Mouse (Mus musculus): ENCODE data around the gene Sec14l2.

The Sec14l2 gene

DNA sequence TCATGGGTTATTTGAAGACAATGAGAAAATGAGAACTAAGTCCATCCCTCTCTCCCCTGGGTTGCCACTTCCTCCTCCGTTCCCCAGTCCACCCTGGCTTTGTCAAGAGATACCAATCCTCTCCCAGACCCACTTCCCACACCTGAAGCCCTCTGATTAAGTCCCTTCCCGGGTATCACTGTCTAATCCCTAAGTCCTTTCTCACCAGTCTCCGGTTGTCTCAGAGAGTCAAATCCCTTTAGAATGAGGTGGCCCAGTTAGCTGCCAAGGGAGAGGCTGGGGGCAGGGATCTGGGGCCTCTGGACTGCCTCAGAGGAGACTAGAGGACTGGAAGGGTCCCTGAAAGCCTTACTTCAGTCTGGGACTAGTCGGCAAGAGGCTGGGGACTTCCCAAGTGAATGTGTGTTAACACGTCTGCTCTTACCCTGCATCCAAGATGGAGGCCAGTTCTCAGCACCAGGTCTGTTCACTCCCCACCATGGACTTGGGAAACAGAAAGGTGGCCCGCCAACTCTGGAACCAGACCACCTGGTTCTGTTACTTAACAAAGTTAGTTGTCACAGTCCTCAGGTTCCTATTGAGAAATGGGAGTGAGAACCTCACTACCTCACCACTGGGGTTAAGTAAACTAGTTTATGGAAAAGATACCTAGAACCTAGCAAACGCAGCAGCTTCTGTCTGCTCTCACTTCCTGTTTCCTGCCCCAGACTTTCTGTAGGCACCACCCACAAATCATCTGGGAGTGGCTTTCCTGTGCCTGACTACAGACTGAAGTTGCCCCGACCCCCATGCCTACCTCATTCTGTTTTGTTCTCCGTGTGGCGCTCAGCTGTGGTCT, at the start of gene Sec14l2:
Sec14l2 (minus strand) TSS at position 674 of the 838 bp plus-strand sequence.
- DNase-seq, result no peak

DNA sequence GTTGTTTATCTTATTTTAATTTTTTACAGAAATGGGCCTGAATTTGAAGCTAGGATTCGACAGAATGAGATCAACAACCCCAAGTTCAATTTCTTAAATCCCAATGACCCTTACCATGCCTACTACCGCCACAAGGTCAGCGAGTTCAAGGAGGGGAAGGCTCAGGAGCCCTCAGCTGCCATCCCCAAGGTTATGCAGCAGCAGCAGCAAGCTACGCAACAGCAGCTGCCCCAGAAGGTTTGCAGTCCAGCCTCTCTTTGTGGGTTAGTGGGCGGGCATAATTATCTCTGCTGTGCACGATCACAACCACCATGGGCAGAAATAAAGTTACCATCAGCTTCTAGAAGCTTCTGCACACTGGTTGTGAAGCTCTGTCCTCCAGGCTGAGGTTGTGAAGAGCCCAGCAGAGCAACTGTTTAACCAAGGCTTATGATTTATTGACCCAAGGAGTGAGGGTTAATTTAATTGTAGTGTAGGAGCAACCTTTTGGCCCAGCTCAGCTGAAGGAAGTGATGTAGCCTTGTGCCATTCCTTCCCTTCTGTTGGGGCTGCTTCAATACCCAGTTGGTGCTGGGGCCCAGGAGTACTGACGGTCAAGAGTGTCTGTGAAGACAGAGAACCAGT, 43.4 kb upstream of the Sec14l2 start:
- DNase-seq, result no peak

DNA sequence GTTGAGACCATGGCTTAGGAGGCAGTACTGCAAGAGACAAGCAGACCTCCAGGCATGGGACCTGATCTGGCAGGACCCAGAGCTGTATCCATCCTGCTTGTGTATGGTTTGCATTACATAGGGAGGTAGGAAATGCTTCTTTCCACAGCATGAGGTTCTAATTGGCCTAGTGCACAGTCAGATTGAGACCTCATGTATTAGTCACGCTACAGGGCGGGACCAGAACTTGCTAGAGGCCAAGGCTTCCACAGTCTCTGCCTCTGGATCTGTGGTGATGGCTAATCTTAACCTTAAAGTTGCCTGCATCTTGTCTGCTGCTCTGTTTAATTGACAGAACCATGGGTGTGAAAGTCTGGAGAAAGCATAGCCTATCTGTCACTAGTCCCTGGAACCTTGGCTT, 41.5 kb upstream of the Sec14l2 start:
- no peak for DNase-seq

GRCm38 (mm10) chr11:4160758-4161480, 37.7 kb upstream of the Sec14l2 start:
- no peak for DNase-seq

- DNase-seq, result peak; percentile 91
Observed at GRCm38 (mm10) chr11:4159808-4160708, 36.8 kb upstream of the Sec14l2 start, which contains the start of the genes Ccdc157 and Sf3a1. Gene Ccdc157 (minus strand): TSS chr11:4160293. Gene Sf3a1 (plus strand): TSS chr11:4160350.

DNA sequence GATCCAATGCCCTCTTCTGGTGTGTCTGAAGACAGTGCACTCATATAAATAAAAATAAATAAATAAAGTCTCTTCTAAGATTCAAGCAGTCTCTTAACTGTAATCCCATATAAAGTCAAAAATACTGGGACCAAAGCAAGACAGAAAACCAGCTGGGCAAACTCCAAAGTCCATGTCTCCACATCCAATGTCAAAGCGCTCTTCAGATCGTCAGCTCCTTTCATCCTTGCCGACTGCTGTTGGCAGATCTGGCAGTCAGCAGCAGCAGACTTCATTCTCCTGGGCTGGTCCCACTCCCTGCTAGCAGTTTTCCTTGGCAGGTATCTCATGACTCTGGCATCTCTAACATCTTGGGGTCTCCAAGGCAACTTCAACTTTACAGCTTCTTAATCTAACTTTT, 35.5 kb upstream of the Sec14l2 start:
- peak; percentile 43 for DNase-seq

DNA sequence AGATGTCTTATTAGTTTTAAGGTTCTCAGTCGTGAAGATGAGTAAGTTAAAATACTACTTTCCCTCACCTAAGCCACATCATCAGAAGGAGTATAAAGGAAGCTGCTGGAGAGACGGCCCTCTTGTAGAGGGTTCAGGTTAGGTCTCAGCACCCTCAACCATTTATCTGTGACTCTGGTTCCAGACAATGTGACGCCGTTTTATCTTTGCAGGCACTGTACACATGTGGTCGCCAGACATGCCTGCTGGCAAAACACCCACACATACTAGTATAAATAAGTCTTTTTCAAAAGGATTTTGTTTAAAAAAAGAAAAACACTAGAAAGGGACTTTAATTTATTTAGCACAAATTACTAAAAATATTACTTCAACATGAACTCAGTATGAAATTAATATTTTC, 32.4 kb upstream of the Sec14l2 start:
- DNase-seq, result no peak

- no peak for DNase-seq
Observed at GRCm38 (mm10) chr11:4153694-4154093, 30.5 kb upstream of the Sec14l2 start.

DNA sequence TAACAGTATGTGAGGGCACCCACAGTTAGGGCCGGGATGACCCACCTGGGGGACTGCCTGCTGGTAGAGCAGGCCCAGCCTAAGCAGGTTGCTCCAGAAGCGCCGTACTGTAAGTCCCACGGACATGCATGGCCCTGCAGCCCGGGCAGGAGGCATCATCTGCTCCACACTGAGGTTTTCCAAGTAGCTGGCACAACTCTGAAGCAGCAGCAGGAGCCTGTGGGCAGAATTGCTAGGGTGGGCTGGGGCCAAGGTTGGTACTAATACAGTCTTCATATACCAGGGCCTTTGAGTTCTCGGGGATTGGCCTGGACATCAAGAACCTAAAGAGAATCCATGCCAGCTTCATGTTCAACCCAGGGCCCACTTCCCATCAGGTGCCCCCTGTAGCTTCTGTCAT, 26.7 kb upstream of the Sec14l2 start:
- DNase-seq, result no peak

DNA sequence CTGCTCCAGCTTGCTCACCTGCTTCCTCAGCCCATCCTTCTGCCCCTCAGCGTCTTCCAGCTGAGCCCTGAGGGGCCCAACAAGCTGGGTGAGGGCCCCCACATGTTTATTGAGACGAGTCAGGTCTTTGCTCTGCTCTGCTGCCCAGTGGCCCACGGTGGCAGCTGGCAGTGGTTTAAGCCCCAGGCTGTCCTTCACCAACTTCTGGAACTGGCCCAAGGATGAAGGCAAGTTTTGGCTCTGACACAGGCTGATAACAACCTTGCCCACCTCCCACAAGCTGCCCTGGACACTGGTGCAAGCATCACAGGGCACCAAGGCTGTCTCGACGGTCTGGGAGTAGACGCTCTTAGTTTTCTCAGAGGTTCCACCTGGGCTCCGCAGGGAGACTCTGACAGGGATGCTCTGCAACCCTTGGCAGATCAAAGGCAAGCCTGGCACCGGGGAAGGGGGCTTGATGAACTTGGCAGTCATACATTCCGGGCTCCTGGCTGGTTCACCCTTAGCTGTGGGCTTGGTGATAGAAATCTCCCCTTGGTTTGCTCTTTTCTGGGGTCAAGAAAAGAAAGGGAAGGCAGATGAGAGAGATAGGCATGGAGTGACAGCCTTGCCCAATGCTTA, 25.4 kb upstream of the Sec14l2 start:
- no peak for DNase-seq

DNA sequence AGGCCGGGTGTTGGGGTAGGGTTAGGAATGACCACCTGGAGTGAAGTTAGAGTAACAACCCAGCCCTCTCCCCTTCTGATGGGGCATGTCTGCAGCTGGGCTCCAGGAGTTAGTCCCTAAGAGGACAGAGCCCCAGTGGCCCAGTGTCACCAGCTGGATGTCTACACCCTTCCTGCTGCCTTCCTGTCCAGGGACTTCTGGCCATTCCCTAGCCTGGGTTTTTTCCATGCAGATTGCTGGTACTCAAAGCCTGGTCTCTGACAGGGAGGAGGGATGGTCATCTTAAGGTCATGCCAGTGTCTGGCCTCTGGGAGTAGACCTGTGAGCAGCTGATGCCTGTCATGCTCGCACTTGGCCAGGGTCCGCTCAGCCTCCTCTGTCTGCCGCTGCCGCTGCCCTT, 24.9 kb upstream of the Sec14l2 start:
- peak; percentile 61 for DNase-seq

DNA sequence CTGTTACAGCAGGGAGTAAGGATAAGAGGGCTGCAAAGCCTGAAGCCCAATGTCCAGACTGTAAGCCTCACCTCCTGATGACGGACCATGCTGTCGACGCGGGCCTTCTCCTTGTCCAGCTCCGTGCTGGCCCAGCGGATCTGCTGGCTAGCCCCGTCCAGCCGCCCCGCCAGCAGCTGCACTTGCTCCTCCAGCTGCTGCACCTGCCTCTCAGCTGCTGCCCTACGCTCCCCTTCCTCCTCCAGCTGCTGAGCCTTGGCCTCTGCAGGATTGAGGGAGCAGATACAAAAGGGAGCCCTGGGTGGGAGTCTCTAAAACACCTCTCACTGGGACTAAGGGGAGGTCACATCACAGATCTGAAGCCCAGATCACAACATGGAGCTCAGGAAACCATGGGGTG, 23.9 kb upstream of the Sec14l2 start:
- no peak for DNase-seq

- no peak for DNase-seq
Observed at GRCm38 (mm10) chr11:4146381-4146780, 23.2 kb upstream of the Sec14l2 start.

DNA sequence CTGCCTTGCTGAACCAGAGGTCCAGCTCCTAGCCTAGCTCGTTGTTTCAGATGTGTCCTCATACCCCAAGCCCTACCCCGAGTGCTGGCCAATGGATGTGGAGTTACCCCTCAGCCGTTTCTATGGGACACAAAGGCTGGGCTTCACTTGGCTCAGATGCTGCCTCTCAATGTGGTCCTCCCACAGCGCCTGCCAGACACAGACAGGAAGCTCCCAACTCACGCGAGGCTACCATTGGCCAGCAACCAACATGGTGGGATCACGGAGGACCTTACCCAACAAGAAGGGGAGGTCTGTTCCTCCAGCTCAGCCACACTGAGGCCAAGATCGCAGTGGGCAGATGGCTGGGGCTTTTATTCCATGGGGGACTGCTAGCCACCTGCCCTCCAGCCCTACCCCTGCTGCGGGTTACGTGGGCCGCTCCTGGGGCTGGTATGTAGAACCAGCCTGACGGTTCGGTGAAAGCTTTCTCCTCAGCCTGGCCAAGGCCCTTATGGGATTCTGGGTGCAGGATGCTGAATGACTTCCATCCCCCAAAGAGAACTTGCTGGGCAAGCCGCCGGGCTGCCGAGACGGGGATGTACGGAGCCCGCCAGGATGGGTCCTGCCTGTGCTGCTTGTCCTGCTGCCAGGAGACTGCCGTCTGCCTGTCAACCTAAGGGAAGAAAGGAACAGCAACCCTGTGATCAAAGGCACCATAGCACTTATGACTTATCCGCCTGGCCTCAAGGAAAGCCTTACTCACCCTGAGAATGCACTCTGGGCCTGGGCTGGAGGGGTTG, 20.3 kb upstream of the Sec14l2 start:
- no peak for DNase-seq

GRCm38 (mm10) chr11:4142352-4142751, 19.1 kb upstream of the Sec14l2 start:
- no peak for DNase-seq

GRCm38 (mm10) chr11:4141505-4141904, 18.3 kb upstream of the Sec14l2 start:
- DNase-seq, result no peak

GRCm38 (mm10) chr11:4138964-4139363, 15.7 kb upstream of the Sec14l2 start:
- no peak for DNase-seq

GRCm38 (mm10) chr11:4134986-4135935, 12.0 kb upstream of the Sec14l2 start, which contains the start of gene Rnf215:
Gene Rnf215 (plus strand): TSS chr11:4135202.
- DNase-seq, result peak; percentile 81

- DNase-seq, result no peak
Observed at GRCm38 (mm10) chr11:4134400-4134799, 11.2 kb upstream of the Sec14l2 start.

DNA sequence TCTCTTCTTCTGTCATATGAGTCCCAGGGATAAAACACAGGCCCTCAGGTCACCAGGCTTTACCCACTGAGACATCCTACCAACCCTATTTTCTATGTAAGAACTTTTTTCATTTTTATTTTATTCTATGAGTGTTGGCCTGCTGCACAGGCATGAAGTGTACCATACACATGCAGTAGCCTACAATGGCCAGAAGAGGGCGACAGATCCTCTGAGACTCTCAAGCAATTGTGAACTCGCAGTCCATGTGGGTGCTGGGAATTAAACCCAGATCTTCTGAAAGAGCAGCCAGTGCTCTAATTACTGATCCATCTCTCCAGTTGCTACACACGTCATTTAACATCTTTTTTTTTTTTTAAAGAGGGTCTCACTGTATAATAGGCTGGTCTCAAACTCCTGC, 10.2 kb upstream of the Sec14l2 start:
- no peak for DNase-seq
